Mouse (Mus musculus): ENCODE results near the gene Cebpg. TPM values are rescaled to one million over a fixed set of nuclear protein-coding genes. Genes with fewer than 3 reads are reported as not detected.
A peak's percentile ranks its signal among the peaks of the same experiment; 100 is the strongest.

Gene Cebpg
- polyA plus RNA-seq, 1 experiment: 10.9 TPM

- H3K27me3 ChIP-seq (ENCODE audit: control insufficient read depth, insufficient read depth, insufficient read length): no peaks in the 10 kb centered on the region
- H3K79me2 ChIP-seq (ENCODE audit: control insufficient read depth, insufficient read depth): no peaks in the 10 kb centered on the region
- no peak overlapping the region for H3ac ChIP-seq (ENCODE audit: control insufficient read depth, insufficient read length, low read depth)
- no peak for TF ChIP-seq CEBPB (IDR thresholded peaks at IDR 0.05; ENCODE audit: low read depth)
- no peak overlapping the region for H3K4me3 ChIP-seq (ENCODE audit: insufficient read depth, poor library complexity, severe bottlenecking)
- no peaks in the 10 kb centered on the region for H3K79me3 ChIP-seq (ENCODE audit: low read depth)
- H3K36me3 ChIP-seq (ENCODE audit: control insufficient read depth, insufficient read depth): peaks cover 4% of the 10 kb centered on the region
These were observed 29.5 kb downstream of the Cebpg start for GRCm38 (mm10) chr7:35026838-35027291.

- TF ChIP-seq USF1 (IDR thresholded peaks at IDR 0.05; ENCODE audit: low read depth): no peak
- TF ChIP-seq MYOG (IDR thresholded peaks at IDR 0.05; ENCODE audit: control insufficient read depth, extremely low read depth, insufficient read length): no peak
- TF ChIP-seq CTCF (IDR thresholded peaks at IDR 0.05; ENCODE audit: control insufficient read depth, insufficient read depth, insufficient read length): no peak
- no peak for TF ChIP-seq CEBPB (IDR thresholded peaks at IDR 0.05; ENCODE audit: low read depth)
- TF ChIP-seq MYOD1 (IDR thresholded peaks at IDR 0.05; ENCODE audit: control insufficient read depth, insufficient read length, low read depth): no peak
- no peak for TF ChIP-seq MAX (IDR thresholded peaks at IDR 0.05)
- TF ChIP-seq FOSL1 (IDR thresholded peaks at IDR 0.05; ENCODE audit: insufficient read depth, low read length, poor library complexity, severe bottlenecking): no peak
These were observed 30.1 kb downstream of the Cebpg start for GRCm38 (mm10) chr7:35026276-35026630.

GRCm38 (mm10) chr7:35025409-35026275 lies 30.7 kb downstream of the Cebpg start:
- no peaks in the 10 kb centered on the region for H3K79me2 ChIP-seq (ENCODE audit: control insufficient read depth, insufficient read depth)
- no peak overlapping the region for H3K4me3 ChIP-seq (ENCODE audit: insufficient read depth, poor library complexity, severe bottlenecking)
- H3K36me3 ChIP-seq (ENCODE audit: control insufficient read depth, insufficient read depth): no peaks in the 10 kb centered on the region
- no peak for TF ChIP-seq MAX (IDR thresholded peaks at IDR 0.05)
- peak; percentile 94 for TF ChIP-seq CTCF (IDR thresholded peaks at IDR 0.05; ENCODE audit: control insufficient read depth, insufficient read depth, insufficient read length)
- no peaks in the 10 kb centered on the region for H3K79me3 ChIP-seq (ENCODE audit: low read depth)
- no peaks in the 10 kb centered on the region for H3K27me3 ChIP-seq (ENCODE audit: control insufficient read depth, insufficient read depth, insufficient read length)
- no peak overlapping the region for H3ac ChIP-seq (ENCODE audit: control insufficient read depth, insufficient read length, low read depth)

More at GRCm38 (mm10) chr7:35026276-35026630, 30.1 kb downstream of the Cebpg start:
- no peaks in the 10 kb centered on the region for H3K27me3 ChIP-seq (ENCODE audit: control insufficient read depth, insufficient read depth, insufficient read length)
- no peak overlapping the region for H3K4me3 ChIP-seq (ENCODE audit: insufficient read depth, poor library complexity, severe bottlenecking)
- H3K79me2 ChIP-seq (ENCODE audit: control insufficient read depth, insufficient read depth): no peaks in the 10 kb centered on the region
- no peak overlapping the region for H3ac ChIP-seq (ENCODE audit: control insufficient read depth, insufficient read length, low read depth)
- no peaks in the 10 kb centered on the region for H3K36me3 ChIP-seq (ENCODE audit: control insufficient read depth, insufficient read depth)
- H3K79me3 ChIP-seq (ENCODE audit: low read depth): no peaks in the 10 kb centered on the region

- H3K36me3 ChIP-seq (ENCODE audit: control insufficient read depth, insufficient read depth): no peaks in the 10 kb centered on the region
- H3ac ChIP-seq (ENCODE audit: control insufficient read depth, insufficient read length, low read depth): no peak overlapping the region
- no peaks in the 10 kb centered on the region for H3K79me2 ChIP-seq (ENCODE audit: control insufficient read depth, insufficient read depth)
- H3K27me3 ChIP-seq (ENCODE audit: control insufficient read depth, insufficient read depth, insufficient read length): no peaks in the 10 kb centered on the region
- TF ChIP-seq MYOG (IDR thresholded peaks at IDR 0.05; ENCODE audit: control insufficient read depth, extremely low read depth, insufficient read length): no peak
- H3K4me3 ChIP-seq (ENCODE audit: insufficient read depth, poor library complexity, severe bottlenecking): no peak overlapping the region
- no peaks in the 10 kb centered on the region for H3K79me3 ChIP-seq (ENCODE audit: low read depth)
These were observed 31.9 kb downstream of the Cebpg start for GRCm38 (mm10) chr7:35024426-35024825.

GRCm38 (mm10) chr7:35023251-35023650 lies 33.1 kb downstream of the Cebpg start:
- H3ac ChIP-seq (ENCODE audit: control insufficient read depth, insufficient read length, low read depth): no peak overlapping the region
- no peak for TF ChIP-seq MYOD1 (IDR thresholded peaks at IDR 0.05; ENCODE audit: control insufficient read depth, insufficient read length, low read depth)
- no peak for TF ChIP-seq USF1 (IDR thresholded peaks at IDR 0.05; ENCODE audit: low read depth)
- no peak for TF ChIP-seq FOSL1 (IDR thresholded peaks at IDR 0.05; ENCODE audit: insufficient read depth, low read length, poor library complexity, severe bottlenecking)
- no peak for TF ChIP-seq MAX (IDR thresholded peaks at IDR 0.05)
- TF ChIP-seq MYOG (IDR thresholded peaks at IDR 0.05; ENCODE audit: control insufficient read depth, extremely low read depth, insufficient read length): no peak
- TF ChIP-seq CEBPB (IDR thresholded peaks at IDR 0.05; ENCODE audit: low read depth): no peak
- no peak for TF ChIP-seq CTCF (IDR thresholded peaks at IDR 0.05; ENCODE audit: control insufficient read depth, insufficient read depth, insufficient read length)
- no peaks in the 10 kb centered on the region for H3K79me3 ChIP-seq (ENCODE audit: low read depth)
- no peaks in the 10 kb centered on the region for H3K36me3 ChIP-seq (ENCODE audit: control insufficient read depth, insufficient read depth)
- no peak overlapping the region for H3K4me3 ChIP-seq (ENCODE audit: insufficient read depth, poor library complexity, severe bottlenecking)
- no peaks in the 10 kb centered on the region for H3K27me3 ChIP-seq (ENCODE audit: control insufficient read depth, insufficient read depth, insufficient read length)
- no peaks in the 10 kb centered on the region for H3K79me2 ChIP-seq (ENCODE audit: control insufficient read depth, insufficient read depth)

- H3K4me3 ChIP-seq (ENCODE audit: insufficient read depth, poor library complexity, severe bottlenecking): no peak overlapping the region
- H3K27me3 ChIP-seq (ENCODE audit: control insufficient read depth, insufficient read depth, insufficient read length): no peaks in the 10 kb centered on the region
- no peaks in the 10 kb centered on the region for H3K79me3 ChIP-seq (ENCODE audit: low read depth)
- TF ChIP-seq CEBPB (IDR thresholded peaks at IDR 0.05; ENCODE audit: low read depth) (no peak), CTCF (IDR thresholded peaks at IDR 0.05; ENCODE audit: control insufficient read depth, insufficient read depth, insufficient read length) (no peak), USF1 (IDR thresholded peaks at IDR 0.05; ENCODE audit: low read depth) (no peak), MYOG (IDR thresholded peaks at IDR 0.05; ENCODE audit: control insufficient read depth, extremely low read depth, insufficient read length) (no peak), MAX (IDR thresholded peaks at IDR 0.05) (no peak), MYOD1 (IDR thresholded peaks at IDR 0.05; ENCODE audit: control insufficient read depth, insufficient read length, low read depth) (no peak), FOSL1 (IDR thresholded peaks at IDR 0.05; ENCODE audit: insufficient read depth, low read length, poor library complexity, severe bottlenecking) (no peak)
- no peaks in the 10 kb centered on the region for H3K36me3 ChIP-seq (ENCODE audit: control insufficient read depth, insufficient read depth)
- H3ac ChIP-seq (ENCODE audit: control insufficient read depth, insufficient read length, low read depth): no peak overlapping the region
- H3K79me2 ChIP-seq (ENCODE audit: control insufficient read depth, insufficient read depth): no peaks in the 10 kb centered on the region
These were observed 35.0 kb downstream of the Cebpg start for GRCm38 (mm10) chr7:35021365-35021764.

All from C2C12 (cell line).